Mouse (Mus musculus): ENCODE data around the gene Gm49396.

- TF ChIP-seq CTCF (IDR thresholded peaks at IDR 0.05; ENCODE audit: low read depth, low read length) = no peak
- no peak for TF ChIP-seq POLR2A (IDR thresholded peaks at IDR 0.05; ENCODE audit: borderline replicate concordance, low read depth, low read length)
Observed at GRCm38 (mm10) chr7:30525954-30526353, 37.2 kb upstream of the Gm49396 start.
